Mouse (Mus musculus) B cell, adult 2 months (primary cell): Measurements from ENCODE around the gene Cntnap5a.

ENCODE experiments used
- DNase-seq, 2 experiments: peaks; one replicate each; pipeline ENCODE4 v3.0.0; 2022

Gene Cntnap5a

GRCm38 (mm10) chr1:116367572-116367971, 683.0 kb downstream of the Cntnap5a start:
- no peak for DNase-seq

- no peak for DNase-seq
Observed at GRCm38 (mm10) chr1:116370817-116371216, 686.3 kb downstream of the Cntnap5a start.

- no peak for DNase-seq
Observed at GRCm38 (mm10) chr1:116373551-116373950, 689.0 kb downstream of the Cntnap5a start.

GRCm38 (mm10) chr1:116392390-116392789, 707.8 kb downstream of the Cntnap5a start:
- DNase-seq = no peak

GRCm38 (mm10) chr1:116401996-116402656, 717.6 kb downstream of the Cntnap5a start:
- DNase-seq = no peak

GRCm38 (mm10) chr1:116409836-116410235, 725.3 kb downstream of the Cntnap5a start:
- no peak for DNase-seq

DNA sequence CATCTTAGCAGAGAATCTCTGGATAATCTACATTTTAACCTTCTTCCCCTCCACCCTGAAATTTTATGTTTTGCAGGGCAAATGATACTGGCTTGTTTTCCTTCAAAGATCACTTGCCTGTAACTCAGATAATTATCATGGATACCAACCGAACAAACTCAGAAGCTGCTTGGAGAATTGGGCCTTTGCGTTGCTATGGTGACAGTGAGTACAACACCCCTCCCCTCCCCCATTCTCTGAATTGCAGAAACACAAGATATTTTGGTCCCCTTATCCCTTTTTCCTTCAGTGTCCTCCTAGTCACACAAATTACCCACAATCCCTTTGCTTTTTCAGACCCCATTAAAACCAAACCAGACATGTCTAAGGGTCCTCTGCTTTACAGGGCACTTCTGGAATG, 743.8 kb downstream of the Cntnap5a start:
- no peak for DNase-seq

GRCm38 (mm10) chr1:116455115-116455717, 770.7 kb downstream of the Cntnap5a start:
- DNase-seq = no peak

- DNase-seq = no peak
Observed at GRCm38 (mm10) chr1:116477703-116478102, 793.1 kb downstream of the Cntnap5a start.

DNA sequence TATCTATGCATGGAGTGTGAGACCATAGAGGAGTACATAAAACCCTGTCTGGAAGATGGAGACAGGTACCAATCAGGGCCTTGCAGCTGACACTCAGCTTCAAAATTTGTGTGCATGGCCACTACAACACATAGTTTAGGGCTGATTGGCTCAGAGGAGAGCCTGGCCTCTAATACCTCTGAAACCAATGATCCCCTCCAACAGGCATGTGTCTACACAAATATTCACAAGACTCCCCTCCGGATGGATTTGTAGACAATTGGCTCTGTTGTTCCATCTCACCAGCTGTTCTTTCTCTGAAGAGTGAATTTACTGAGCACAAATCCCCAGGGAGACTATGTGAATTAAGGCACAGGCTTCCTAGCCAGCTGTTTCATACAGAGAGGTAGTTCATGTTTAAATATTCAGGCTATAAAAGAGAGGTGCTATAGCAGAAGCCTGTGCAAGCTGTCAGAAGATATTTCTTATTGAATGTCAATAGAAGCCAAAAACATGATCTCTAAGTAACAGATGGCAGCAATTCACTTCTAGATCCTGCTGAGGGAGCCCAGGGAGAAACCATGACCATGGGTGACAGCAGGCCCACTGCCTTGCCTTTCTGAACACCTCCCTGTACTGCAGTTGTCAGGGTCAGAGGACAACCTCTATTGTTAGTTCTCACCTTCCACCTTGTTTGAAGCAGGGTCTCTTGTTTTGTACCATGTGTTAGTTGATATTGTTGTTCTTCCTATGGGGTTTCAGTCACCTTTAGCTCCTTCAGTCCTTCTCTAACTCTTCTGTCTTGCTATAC, 804.4 kb downstream of the Cntnap5a start:
- DNase-seq = no peak

- no peak for DNase-seq
Observed at GRCm38 (mm10) chr1:116577969-116578666, 893.6 kb downstream of the Cntnap5a start.

DNA sequence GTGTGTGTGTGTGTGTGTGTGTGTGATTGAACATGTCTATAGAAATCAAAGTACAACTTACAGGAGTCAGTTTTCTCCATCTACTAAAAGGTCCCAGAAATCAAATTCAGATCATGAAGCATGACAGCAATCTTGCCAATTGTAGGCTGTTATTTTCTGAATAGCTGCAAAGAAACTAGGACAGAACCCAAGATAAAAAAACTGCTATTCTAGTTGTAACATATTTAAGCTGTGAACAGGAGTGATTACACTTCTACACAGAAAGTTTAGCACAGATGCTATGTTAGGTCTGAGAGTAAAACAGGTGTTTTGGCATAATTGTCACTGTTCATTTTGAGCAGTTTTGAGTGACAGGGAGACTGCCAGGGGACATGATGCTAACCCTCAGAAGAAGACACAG, 931.7 kb downstream of the Cntnap5a start:
- no peak for DNase-seq
